Mouse (Mus musculus) kidney, postnatal 0 days (tissue): Measurements from ENCODE around the gene Tnk1. TPM values are rescaled to one million over a fixed set of nuclear protein-coding genes. Genes with fewer than 3 reads are reported as not detected.

ENCODE experiments used
- ATAC-seq: fragments of 200-750 bp; cut with Nextera tagmentation; replicated peaks from 2 replicates; pipeline ENCODE4 v1.8.0; 2017; ENCODE audit warnings: low read depth, moderate number of reproducible peaks, moderate TSS enrichment, moderate library complexity; ENCODE audit not compliant: low FRiP score
- DNase-seq: peaks from one replicate; pipeline ENCODE4 v3.0.0-alpha.2; 2016; ENCODE audit warnings: low spot score
- H3K27ac ChIP-seq: fragments of 300-500 bp; sonication (generic); 2 replicates; pipeline ENCODE4 v1.5.1; 2014; ENCODE audit warnings: mild to moderate bottlenecking
- H3K27me3 ChIP-seq: fragments of 300-500 bp; sonication (generic); 2 replicates; pipeline ENCODE4 v1.6.1; 2014; ENCODE audit warnings: low read length, mixed read lengths; ENCODE audit not compliant: insufficient read depth
- H3K36me3 ChIP-seq: fragments of 300-500 bp; sonication (generic); 2 replicates; pipeline ENCODE4 v1.6.1; 2014; ENCODE audit warnings: low read length, mixed read lengths; ENCODE audit not compliant: insufficient read depth
- H3K4me1 ChIP-seq: fragments of 300-500 bp; sonication (generic); replicated peaks from 2 replicates; pipeline ENCODE4 v1.6.1; 2014; ENCODE audit warnings: antibody characterized with exemption, low read length, mixed read lengths; ENCODE audit not compliant: insufficient read depth
- H3K4me2 ChIP-seq: fragments of 300-500 bp; sonication (generic); 2 replicates; pipeline ENCODE4 v1.6.1; 2014; ENCODE audit warnings: mild to moderate bottlenecking, low read length, moderate library complexity, mixed read lengths
- H3K4me3 ChIP-seq: fragments of 300-500 bp; sonication (generic); replicated peaks from 2 replicates; pipeline ENCODE4 v1.5.1; 2014; ENCODE audit warnings: low read depth, low read length
- H3K9ac ChIP-seq: fragments of 300-500 bp; sonication (generic); 2 replicates; pipeline ENCODE4 v1.6.1; 2014; ENCODE audit warnings: low read depth, low read length
- H3K9me3 ChIP-seq: fragments of 300-500 bp; sonication (generic); replicated peaks from 2 replicates; pipeline ENCODE4 v1.6.1; 2016; ENCODE audit warnings: low read length, inconsistent platforms, mixed read lengths
- CTCF ChIP-seq: IDR thresholded peaks from 2 replicates; pipeline ENCODE4 v1.5.1; 2016; ENCODE audit warnings: antibody characterized with exemption, low read depth, mild to moderate bottlenecking, moderate library complexity
- WGBS: fragments of 180-500 bp; shearing (Covaris S2); extraction: QIAGEN DNeasy Blood & Tissue Kit; methylation state at CpG from one replicate; pipeline ENCODE4 v1.1.7; 2014; 5-methylcytosine and 5-hydroxymethylcytosine counted together
- polyA plus RNA-seq: library from polyadenylated mRNA; unstranded; fragments of >200 nt; fragmentation: Nextera tagmentation; extraction: Ambion mirVana; gene quantifications from 2 replicates; pipeline ENCODE4 v1.2.1, GENCODE M21; 2015

The Tnk1 gene
- polyA plus RNA-seq, 1 experiment from 2014 or later, result 6.3 TPM

DNA sequence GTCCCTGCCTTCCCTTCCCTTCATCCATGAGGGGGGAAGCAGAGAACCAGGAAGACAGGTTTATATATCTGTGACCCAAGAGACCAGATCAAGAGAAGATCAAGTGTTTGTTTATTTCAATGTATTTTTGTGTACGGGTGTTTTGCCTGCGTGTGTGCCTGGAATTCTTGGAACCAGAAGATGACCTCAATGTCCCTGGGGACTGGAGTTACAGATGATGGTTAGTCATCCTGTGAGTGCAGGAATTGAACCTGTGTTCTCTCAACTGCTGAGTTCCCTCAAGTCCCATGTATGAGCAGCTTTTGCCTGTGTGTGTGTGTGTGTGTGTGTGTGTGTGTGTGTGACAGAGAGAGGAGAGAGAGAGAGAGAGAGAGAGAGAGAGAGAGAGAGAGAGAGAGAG lies 50.9 kb downstream of the Tnk1 start:
- no peak for TF ChIP-seq CTCF
- Histone ChIP-seq H3K4me1 (peaks cover 21% of the 10 kb centered on the region), H3K27ac (no peak overlapping the region), H3K9me3 (no peaks in the 10 kb centered on the region), H3K9ac (no peak overlapping the region), H3K27me3 (peaks cover 5% of the 10 kb centered on the region; the same call in 1 of the 2 replicates), H3K4me2 (no peak overlapping the region), H3K36me3 (no peaks in the 10 kb centered on the region), H3K4me3 (no peak overlapping the region)
- DNase-seq, result no peak
- ATAC-seq, result no peak
- 59% methylated on average over 2 of the region's 2 CpGs for WGBS

DNA sequence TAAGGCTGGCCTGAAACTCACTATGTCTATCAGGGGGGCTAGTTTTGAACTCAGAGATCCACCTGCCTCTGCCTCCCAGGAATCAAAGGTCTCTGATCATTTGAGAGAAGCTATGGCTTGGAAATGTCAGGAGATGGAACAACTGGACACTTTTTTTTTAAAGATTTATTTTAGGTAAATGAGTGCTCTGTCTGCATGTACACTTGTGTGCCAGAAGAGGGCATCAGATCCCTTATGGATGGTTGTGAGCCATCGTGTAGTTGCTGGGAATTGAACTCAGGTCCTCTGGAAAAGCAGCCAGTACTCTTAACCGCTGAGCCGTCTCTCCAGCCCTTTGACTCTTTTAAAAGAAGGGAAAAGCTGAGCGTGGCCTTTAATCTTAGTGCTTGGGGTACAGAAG lies 52.2 kb downstream of the Tnk1 start:
- Histone ChIP-seq H3K9me3 (no peaks in the 10 kb centered on the region), H3K4me1 (peaks cover 30% of the 10 kb centered on the region), H3K36me3 (no peaks in the 10 kb centered on the region), H3K4me2 (no peak overlapping the region), H3K9ac (no peak overlapping the region), H3K27me3 (peaks cover 5% of the 10 kb centered on the region; the same call in 1 of the 2 replicates), H3K4me3 (no peak overlapping the region), H3K27ac (no peak overlapping the region)
- DNase-seq (no peak), ATAC-seq (no peak)
- TF ChIP-seq CTCF, result peak; percentile 41; the same call in 1 of the 2 replicates
- 83% methylated on average over 4 of the region's 4 CpGs for WGBS

GRCm38 (mm10) chr11:69804972-69805909 lies 53.3 kb downstream of the Tnk1 start, which contains the start of gene Tmem102:
Tmem102 (minus strand) TSS chr11:69805624.
- DNase-seq (peak; percentile 58), ATAC-seq (no peak; the same call in 1 of the 2 replicates)

GRCm38 (mm10) chr11:69804652-69804940 lies 53.9 kb downstream of the Tnk1 start:
- Histone ChIP-seq H3K9ac (peak overlapping the region; percentile 49), H3K27ac (no peak overlapping the region), H3K4me1 (peaks cover 44% of the 10 kb centered on the region), H3K4me2 (peak overlapping the region; percentile 93), H3K4me3 (peak overlapping the region; percentile 39), H3K27me3 (peaks cover 5% of the 10 kb centered on the region; the same call in 1 of the 2 replicates), H3K9me3 (no peaks in the 10 kb centered on the region), H3K36me3 (no peaks in the 10 kb centered on the region)
- TF ChIP-seq CTCF, result no peak
- 10% methylated on average over 12 of the region's 12 CpGs for WGBS
- DNase-seq (no peak), ATAC-seq (no peak)

More at GRCm38 (mm10) chr11:69804972-69805909, 53.3 kb downstream of the Tnk1 start, which contains the start of gene Tmem102:
- H3K27ac ChIP-seq, result no peak within 1 kb of the TSS
- peak within 1 kb of the TSS; percentile 93 for H3K4me2 ChIP-seq
- H3K27me3 ChIP-seq, result peaks cover 5% of the 10 kb centered on the region; the same call in 1 of the 2 replicates
- WGBS, result 8% methylated on average over 29 of the region's 29 CpGs
- H3K9ac ChIP-seq, result peak within 1 kb of the TSS; percentile 49
- TF ChIP-seq CTCF, result 0 out of 2 replicates have a peak, but pooled peaks have one; percentile 13
- peak within 1 kb of the TSS; percentile 39 for H3K4me3 ChIP-seq
- no peaks in the 10 kb centered on the region for H3K9me3 ChIP-seq
- H3K4me1 ChIP-seq, result peaks cover 39% of the 10 kb centered on the region
- H3K36me3 ChIP-seq, result no peaks in the 10 kb centered on the region

DNA sequence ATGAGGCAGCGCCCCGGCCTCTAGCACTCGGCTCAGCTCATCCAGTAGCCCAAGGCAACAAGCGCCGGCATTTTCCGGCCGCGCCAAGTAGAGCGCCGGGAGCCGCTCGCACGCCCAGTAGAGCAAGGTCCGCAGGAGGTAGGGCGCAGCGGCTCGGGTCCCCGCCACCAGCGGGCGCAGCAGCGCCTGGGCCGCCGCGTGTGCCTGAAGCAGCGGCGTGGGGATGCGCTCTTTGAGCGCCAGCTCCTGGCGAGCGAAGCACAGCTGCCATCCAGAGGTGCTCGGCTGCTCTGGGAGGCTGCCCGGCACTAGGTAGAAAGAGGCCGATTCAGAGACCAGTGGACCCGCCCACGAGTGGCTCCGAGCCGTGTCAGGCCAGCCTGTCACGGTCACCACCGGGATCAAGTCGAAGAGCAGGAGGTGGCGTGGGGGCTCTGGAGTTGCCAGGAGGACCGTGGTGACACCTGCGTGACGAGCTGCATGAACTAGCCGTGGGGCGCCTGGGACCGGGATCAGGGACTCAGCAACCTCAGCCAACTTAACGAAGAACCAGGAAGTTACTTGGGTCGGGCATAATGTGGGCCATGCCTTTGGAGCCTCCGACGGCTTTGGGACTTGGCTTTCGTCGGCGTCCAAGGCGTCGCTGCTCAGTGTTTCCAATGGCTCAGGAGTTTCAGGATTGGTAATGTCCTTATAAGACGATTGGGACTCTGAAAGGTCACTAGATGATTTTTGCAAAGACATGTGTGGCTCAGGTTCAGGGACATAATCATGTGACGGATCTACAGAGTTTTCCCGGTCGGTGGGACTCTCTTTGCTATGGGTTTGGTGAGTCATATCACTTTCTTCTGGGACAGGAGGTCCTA lies 54.5 kb downstream of the Tnk1 start:
- TF ChIP-seq CTCF, result peak; percentile 77
- Histone ChIP-seq H3K4me2 (peak overlapping the region; percentile 93), H3K36me3 (no peaks in the 10 kb centered on the region), H3K9me3 (no peaks in the 10 kb centered on the region), H3K9ac (peak overlapping the region; percentile 51), H3K27me3 (peaks cover 5% of the 10 kb centered on the region; the same call in 1 of the 2 replicates), H3K4me1 (peaks cover 44% of the 10 kb centered on the region), H3K27ac (0 out of 2 replicates have a peak overlapping the region, but pooled peaks have one; percentile 44), H3K4me3 (peak overlapping the region; percentile 39)
- ATAC-seq (peak; percentile 70), DNase-seq (peak; percentile 80)
- WGBS, result 1% methylated on average over 60 of the region's 60 CpGs

- Histone ChIP-seq H3K4me2 (peak overlapping the region; percentile 93), H3K4me3 (peak overlapping the region; percentile 39), H3K4me1 (peaks cover 44% of the 10 kb centered on the region), H3K9ac (peak overlapping the region; percentile 51), H3K27ac (0 out of 2 replicates have a peak overlapping the region, but pooled peaks have one; percentile 44), H3K36me3 (no peaks in the 10 kb centered on the region), H3K9me3 (no peaks in the 10 kb centered on the region), H3K27me3 (peaks cover 5% of the 10 kb centered on the region; the same call in 1 of the 2 replicates)
- DNase-seq, result peak; percentile 21
- no peak for TF ChIP-seq CTCF
- no peak; the same call in 1 of the 2 replicates for ATAC-seq
- WGBS, result 3% methylated on average over 12 of the region's 12 CpGs
These were observed 55.2 kb downstream of the Tnk1 start for GRCm38 (mm10) chr11:69803328-69803727.
